Mouse (Mus musculus): ENCODE results near the gene Trpm3.

GRCm38 (mm10) chr19:22973727-22974126 lies 834.9 kb downstream of the Trpm3 start:
- TF ChIP-seq GATA1 (IDR thresholded peaks at IDR 0.05; ENCODE audit: borderline replicate concordance, low read length) (no peak), FLI1 (IDR thresholded peaks at IDR 0.05; ENCODE audit: low read length) (no peak)
